Mouse (Mus musculus): ENCODE results near the gene Mindy4. TPM values are rescaled to one million over a fixed set of nuclear protein-coding genes. Genes with fewer than 3 reads are reported as not detected.

The Mindy4 gene
- polyA plus RNA-seq, 1 experiment from 2014 or later = 7.7 TPM

GRCm38 (mm10) chr6:55246441-55246840, 43.3 kb downstream of the Mindy4 start:
- Histone ChIP-seq H3K4me1 (ENCODE audit: control insufficient read depth, insufficient read depth, low read length) (no peaks in the 10 kb centered on the region), H3K27ac (ENCODE audit: low read length) (no peak overlapping the region), H3K9ac (ENCODE audit: low read length) (no peak overlapping the region), H3K9me3 (replicated peaks; ENCODE audit: control insufficient read depth, low read length) (no peaks in the 10 kb centered on the region), H3K4me2 (ENCODE audit: low read depth, low read length) (no peak overlapping the region), H3K27me3 (ENCODE audit: control insufficient read depth, insufficient read depth, low read length) (no peaks in the 10 kb centered on the region), H3K4me3 (replicated peaks; ENCODE audit: low read length) (no peak overlapping the region), H3K36me3 (ENCODE audit: control insufficient read depth, insufficient read depth, low read length) (no peaks in the 10 kb centered on the region)
- no peak for ATAC-seq (ENCODE audit: insufficient read depth, low FRiP score)
- 85% methylated on average over 7 of the region's 7 CpGs for WGBS

- Histone ChIP-seq H3K4me2 (ENCODE audit: low read depth, low read length) (no peak overlapping the region), H3K36me3 (ENCODE audit: control insufficient read depth, insufficient read depth, low read length) (no peaks in the 10 kb centered on the region), H3K27ac (ENCODE audit: low read length) (no peak overlapping the region), H3K4me1 (ENCODE audit: control insufficient read depth, insufficient read depth, low read length) (no peaks in the 10 kb centered on the region), H3K9ac (ENCODE audit: low read length) (no peak overlapping the region), H3K4me3 (replicated peaks; ENCODE audit: low read length) (no peak overlapping the region), H3K27me3 (ENCODE audit: control insufficient read depth, insufficient read depth, low read length) (no peaks in the 10 kb centered on the region), H3K9me3 (replicated peaks; ENCODE audit: control insufficient read depth, low read length) (no peaks in the 10 kb centered on the region)
- 89% methylated on average over 12 of the region's 12 CpGs for WGBS
- ATAC-seq (ENCODE audit: insufficient read depth, low FRiP score) = no peak
These were observed 43.8 kb downstream of the Mindy4 start for GRCm38 (mm10) chr6:55246911-55247438.

GRCm38 (mm10) chr6:55249263-55249662, 46.1 kb downstream of the Mindy4 start:
- WGBS = 88% methylated on average over 9 of the region's 9 CpGs
- no peaks in the 10 kb centered on the region for H3K9me3 ChIP-seq (replicated peaks; ENCODE audit: control insufficient read depth, low read length)
- no peak for ATAC-seq (ENCODE audit: insufficient read depth, low FRiP score)
- no peak overlapping the region for H3K4me2 ChIP-seq (ENCODE audit: low read depth, low read length)
- no peaks in the 10 kb centered on the region for H3K27me3 ChIP-seq (ENCODE audit: control insufficient read depth, insufficient read depth, low read length)
- no peaks in the 10 kb centered on the region for H3K36me3 ChIP-seq (ENCODE audit: control insufficient read depth, insufficient read depth, low read length)
- no peak overlapping the region for H3K27ac ChIP-seq (ENCODE audit: low read length)
- no peaks in the 10 kb centered on the region for H3K4me1 ChIP-seq (ENCODE audit: control insufficient read depth, insufficient read depth, low read length)
- H3K4me3 ChIP-seq (replicated peaks; ENCODE audit: low read length) = no peak overlapping the region
- no peak overlapping the region for H3K9ac ChIP-seq (ENCODE audit: low read length)

- Histone ChIP-seq H3K4me3 (replicated peaks; ENCODE audit: low read length) (no peak overlapping the region), H3K9me3 (replicated peaks; ENCODE audit: control insufficient read depth, low read length) (no peaks in the 10 kb centered on the region), H3K4me1 (ENCODE audit: control insufficient read depth, insufficient read depth, low read length) (no peaks in the 10 kb centered on the region), H3K9ac (ENCODE audit: low read length) (no peak overlapping the region), H3K27me3 (ENCODE audit: control insufficient read depth, insufficient read depth, low read length) (no peaks in the 10 kb centered on the region), H3K4me2 (ENCODE audit: low read depth, low read length) (no peak overlapping the region), H3K36me3 (ENCODE audit: control insufficient read depth, insufficient read depth, low read length) (no peaks in the 10 kb centered on the region), H3K27ac (ENCODE audit: low read length) (no peak overlapping the region)
- no peak for ATAC-seq (ENCODE audit: insufficient read depth, low FRiP score)
- 67% methylated on average over 11 of the region's 11 CpGs for WGBS
These were observed 47.6 kb downstream of the Mindy4 start for GRCm38 (mm10) chr6:55250809-55251208.

- no peak overlapping the region for H3K9ac ChIP-seq (ENCODE audit: low read length)
- no peaks in the 10 kb centered on the region for H3K9me3 ChIP-seq (replicated peaks; ENCODE audit: control insufficient read depth, low read length)
- 78% methylated on average over 7 of the region's 7 CpGs for WGBS
- no peaks in the 10 kb centered on the region; the same call in 1 of the 2 replicates for H3K4me1 ChIP-seq (ENCODE audit: control insufficient read depth, insufficient read depth, low read length)
- H3K4me2 ChIP-seq (ENCODE audit: low read depth, low read length) = no peak overlapping the region
- no peak overlapping the region for H3K4me3 ChIP-seq (replicated peaks; ENCODE audit: low read length)
- H3K27me3 ChIP-seq (ENCODE audit: control insufficient read depth, insufficient read depth, low read length) = no peaks in the 10 kb centered on the region
- ATAC-seq (ENCODE audit: insufficient read depth, low FRiP score) = no peak
- no peaks in the 10 kb centered on the region for H3K36me3 ChIP-seq (ENCODE audit: control insufficient read depth, insufficient read depth, low read length)
- no peak overlapping the region for H3K27ac ChIP-seq (ENCODE audit: low read length)
These were observed 48.4 kb downstream of the Mindy4 start for GRCm38 (mm10) chr6:55251596-55251995.

- Histone ChIP-seq H3K9me3 (replicated peaks; ENCODE audit: control insufficient read depth, low read length) (no peaks in the 10 kb centered on the region), H3K4me3 (replicated peaks; ENCODE audit: low read length) (no peak overlapping the region), H3K4me2 (ENCODE audit: low read depth, low read length) (no peak overlapping the region), H3K27me3 (ENCODE audit: control insufficient read depth, insufficient read depth, low read length) (no peaks in the 10 kb centered on the region), H3K36me3 (ENCODE audit: control insufficient read depth, insufficient read depth, low read length) (no peaks in the 10 kb centered on the region), H3K4me1 (ENCODE audit: control insufficient read depth, insufficient read depth, low read length) (no peaks in the 10 kb centered on the region; the same call in 1 of the 2 replicates), H3K9ac (ENCODE audit: low read length) (no peak overlapping the region), H3K27ac (ENCODE audit: low read length) (no peak overlapping the region)
- ATAC-seq (ENCODE audit: insufficient read depth, low FRiP score) = no peak
- WGBS = 80% methylated on average over 8 of the region's 8 CpGs
These were observed 49.6 kb downstream of the Mindy4 start for GRCm38 (mm10) chr6:55252731-55253247.

- Histone ChIP-seq H3K36me3 (ENCODE audit: control insufficient read depth, insufficient read depth, low read length) (no peaks in the 10 kb centered on the region), H3K9ac (ENCODE audit: low read length) (no peak overlapping the region), H3K9me3 (replicated peaks; ENCODE audit: control insufficient read depth, low read length) (no peaks in the 10 kb centered on the region), H3K4me3 (replicated peaks; ENCODE audit: low read length) (no peak overlapping the region), H3K27ac (ENCODE audit: low read length) (no peak overlapping the region), H3K4me2 (ENCODE audit: low read depth, low read length) (no peak overlapping the region), H3K4me1 (ENCODE audit: control insufficient read depth, insufficient read depth, low read length) (no peaks in the 10 kb centered on the region; the same call in 1 of the 2 replicates), H3K27me3 (ENCODE audit: control insufficient read depth, insufficient read depth, low read length) (no peaks in the 10 kb centered on the region)
- ATAC-seq (ENCODE audit: insufficient read depth, low FRiP score) = no peak; the same call in 1 of the 2 replicates
- 59% methylated on average over 13 of the region's 13 CpGs for WGBS
These were observed 53.5 kb downstream of the Mindy4 start for GRCm38 (mm10) chr6:55256500-55257191.

GRCm38 (mm10) chr6:55257246-55257645, 54.1 kb downstream of the Mindy4 start:
- Histone ChIP-seq H3K27me3 (ENCODE audit: control insufficient read depth, insufficient read depth, low read length) (no peaks in the 10 kb centered on the region), H3K4me1 (ENCODE audit: control insufficient read depth, insufficient read depth, low read length) (no peaks in the 10 kb centered on the region; the same call in 1 of the 2 replicates), H3K4me3 (replicated peaks; ENCODE audit: low read length) (no peak overlapping the region), H3K36me3 (ENCODE audit: control insufficient read depth, insufficient read depth, low read length) (no peaks in the 10 kb centered on the region), H3K4me2 (ENCODE audit: low read depth, low read length) (no peak overlapping the region), H3K9me3 (replicated peaks; ENCODE audit: control insufficient read depth, low read length) (no peaks in the 10 kb centered on the region), H3K27ac (ENCODE audit: low read length) (no peak overlapping the region), H3K9ac (ENCODE audit: low read length) (no peak overlapping the region)
- no peak for ATAC-seq (ENCODE audit: insufficient read depth, low FRiP score)
- 84% methylated on average over 7 of the region's 7 CpGs for WGBS

GRCm38 (mm10) chr6:55258428-55259325, 55.5 kb downstream of the Mindy4 start:
- H3K27me3 ChIP-seq (ENCODE audit: control insufficient read depth, insufficient read depth, low read length) = no peaks in the 10 kb centered on the region
- no peak overlapping the region for H3K4me3 ChIP-seq (replicated peaks; ENCODE audit: low read length)
- ATAC-seq (ENCODE audit: insufficient read depth, low FRiP score) = no peak
- H3K36me3 ChIP-seq (ENCODE audit: control insufficient read depth, insufficient read depth, low read length) = no peaks in the 10 kb centered on the region
- H3K4me2 ChIP-seq (ENCODE audit: low read depth, low read length) = no peak overlapping the region
- no peak overlapping the region for H3K9ac ChIP-seq (ENCODE audit: low read length)
- H3K4me1 ChIP-seq (ENCODE audit: control insufficient read depth, insufficient read depth, low read length) = no peaks in the 10 kb centered on the region; the same call in 1 of the 2 replicates
- no peaks in the 10 kb centered on the region for H3K9me3 ChIP-seq (replicated peaks; ENCODE audit: control insufficient read depth, low read length)
- WGBS = 82% methylated on average over 14 of the region's 14 CpGs
- H3K27ac ChIP-seq (ENCODE audit: low read length) = no peak overlapping the region
